Mouse (Mus musculus) neural tube, embryonic 13.5 days (tissue): ENCODE data around the gene Prokr2. TPM values are rescaled to one million over a fixed set of nuclear protein-coding genes. Genes with fewer than 3 reads are reported as not detected.
"Not testable (repeated sequence)": the region's sequence is repeated elsewhere in the genome, so short reads cannot be mapped to it uniquely, and the experiment has no call there.

Experiments used
- ATAC-seq: fragments of 200-750 bp; cut with Nextera tagmentation; 2 replicates; pipeline ENCODE4 v1.8.0; 2017; ENCODE audit warnings: low read depth, mild to moderate bottlenecking, moderate TSS enrichment, moderate library complexity
- H3K27ac ChIP-seq: fragments of 300-500 bp; sonication (generic); replicated peaks from 2 replicates; pipeline ENCODE4 v1.5.1; 2015; ENCODE audit warnings: moderate library complexity, mild to moderate bottlenecking, inconsistent platforms
- H3K27me3 ChIP-seq: fragments of 300-500 bp; sonication (generic); 2 replicates; pipeline ENCODE4 v1.6.1; 2015; ENCODE audit warnings: mild to moderate bottlenecking, inconsistent platforms
- H3K36me3 ChIP-seq: fragments of 300-500 bp; sonication (generic); 2 replicates; pipeline ENCODE4 v1.6.1; 2015; ENCODE audit warnings: mild to moderate bottlenecking, inconsistent platforms
- H3K4me1 ChIP-seq: fragments of 300-500 bp; sonication (generic); replicated peaks from 2 replicates; pipeline ENCODE4 v1.6.1; 2015; ENCODE audit warnings: inconsistent platforms
- H3K4me2 ChIP-seq: fragments of 300-500 bp; sonication (generic); 2 replicates; pipeline ENCODE4 v1.6.1; 2015; ENCODE audit warnings: inconsistent platforms, mild to moderate bottlenecking, moderate library complexity
- H3K4me3 ChIP-seq: fragments of 300-500 bp; sonication (generic); 2 replicates; pipeline ENCODE4 v1.5.1; 2015; ENCODE audit warnings: mild to moderate bottlenecking, inconsistent platforms
- H3K9ac ChIP-seq: fragments of 300-500 bp; sonication (generic); 2 replicates; pipeline ENCODE4 v1.6.1; 2015; ENCODE audit warnings: moderate library complexity, mild to moderate bottlenecking, inconsistent platforms
- H3K9me3 ChIP-seq: fragments of 300-500 bp; sonication (generic); 2 replicates; pipeline ENCODE4 v1.6.1; 2016; ENCODE audit warnings: inconsistent platforms
- WGBS: fragments of 180-500 bp; shearing (Covaris S2); methylation state at CpG from one replicate; pipeline ENCODE4 v1.1.7; 2015; 5-methylcytosine and 5-hydroxymethylcytosine counted together
- polyA plus RNA-seq: library from polyadenylated mRNA; unstranded; fragments of >200 nt; fragmentation: Nextera tagmentation; extraction: Ambion mirVana; gene quantifications from 2 replicates; pipeline ENCODE4 v1.2.1, GENCODE M21; 2015

Gene Prokr2
- polyA plus RNA-seq, 1 experiment from 2014 or later: 1.4 TPM

- Histone ChIP-seq H3K4me1 (no peaks in the 10 kb centered on the region), H3K36me3 (peaks cover 86% of the 10 kb centered on the region), H3K4me2 (no peak overlapping the region), H3K9me3 (no peaks in the 10 kb centered on the region), H3K9ac (no peak overlapping the region), H3K27ac (no peak overlapping the region), H3K27me3 (no peaks in the 10 kb centered on the region), H3K4me3 (no peak overlapping the region)
- ATAC-seq: no peak
- 93% methylated on average over 4 of the region's 4 CpGs for WGBS
Measured at GRCm38 (mm10) chr2:132301436-132301835, 83.8 kb downstream of the Prokr2 start.

GRCm38 (mm10) chr2:132298250-132298649 lies 87.0 kb downstream of the Prokr2 start:
- Histone ChIP-seq H3K9ac (no peak overlapping the region), H3K4me2 (no peak overlapping the region), H3K4me1 (peaks cover under 1% of the 10 kb centered on the region; the same call in 1 of the 2 replicates), H3K36me3 (peaks cover 87% of the 10 kb centered on the region), H3K27me3 (no peaks in the 10 kb centered on the region), H3K4me3 (no peak overlapping the region), H3K9me3 (no peaks in the 10 kb centered on the region), H3K27ac (no peak overlapping the region)
- 94% methylated on average over 4 of the region's 4 CpGs for WGBS
- no peak for ATAC-seq

GRCm38 (mm10) chr2:132293694-132294450 lies 91.4 kb downstream of the Prokr2 start:
- Histone ChIP-seq H3K9me3 (no peaks in the 10 kb centered on the region), H3K9ac (no peak overlapping the region), H3K4me3 (no peak overlapping the region), H3K4me2 (no peak overlapping the region), H3K36me3 (peaks cover 55% of the 10 kb centered on the region), H3K4me1 (peaks cover 26% of the 10 kb centered on the region), H3K27me3 (no peaks in the 10 kb centered on the region), H3K27ac (no peak overlapping the region)
- no peak for ATAC-seq
- WGBS: 95% methylated on average over 10 of the region's 10 CpGs

GRCm38 (mm10) chr2:132292083-132292482 lies 93.2 kb downstream of the Prokr2 start:
- no peak overlapping the region for H3K9ac ChIP-seq
- peaks cover 26% of the 10 kb centered on the region for H3K4me1 ChIP-seq
- ATAC-seq: peak; percentile 38; the same call in 1 of the 2 replicates
- peaks cover 38% of the 10 kb centered on the region for H3K36me3 ChIP-seq
- 0 out of 2 replicates have a peak, but pooled peaks cover 3% of the 10 kb centered on the region for H3K9me3 ChIP-seq
- no peaks in the 10 kb centered on the region for H3K27me3 ChIP-seq
- no peak overlapping the region for H3K27ac ChIP-seq
- WGBS: 32% methylated on average over 4 of the region's 4 CpGs
- H3K4me3 ChIP-seq: no peak overlapping the region
- H3K4me2 ChIP-seq: no peak overlapping the region

- no peak overlapping the region for H3K4me2 ChIP-seq
- peaks cover 26% of the 10 kb centered on the region for H3K4me1 ChIP-seq
- peaks cover 30% of the 10 kb centered on the region for H3K36me3 ChIP-seq
- H3K4me3 ChIP-seq: no peak overlapping the region
- no peaks in the 10 kb centered on the region for H3K27me3 ChIP-seq
- H3K9me3 ChIP-seq: 0 out of 2 replicates have a peak, but pooled peaks cover 3% of the 10 kb centered on the region
- ATAC-seq: no peak
- no peak overlapping the region for H3K9ac ChIP-seq
- WGBS: 80% methylated on average over 3 of the region's 3 CpGs
- H3K27ac ChIP-seq: 0 out of 2 replicates have a peak overlapping the region, but pooled peaks have one; percentile 18
Measured at GRCm38 (mm10) chr2:132291265-132291664, 94.0 kb downstream of the Prokr2 start.

- WGBS: 81% methylated on average over 6 of the region's 6 CpGs
- no peak overlapping the region for H3K4me2 ChIP-seq
- peaks cover 26% of the 10 kb centered on the region for H3K4me1 ChIP-seq
- ATAC-seq: no peak
- 0 out of 2 replicates have a peak, but pooled peaks cover 3% of the 10 kb centered on the region for H3K9me3 ChIP-seq
- H3K9ac ChIP-seq: no peak overlapping the region
- no peak overlapping the region for H3K4me3 ChIP-seq
- 0 out of 2 replicates have a peak overlapping the region, but pooled peaks have one; percentile 18 for H3K27ac ChIP-seq
- peaks cover 26% of the 10 kb centered on the region for H3K36me3 ChIP-seq
- H3K27me3 ChIP-seq: no peaks in the 10 kb centered on the region
Measured at GRCm38 (mm10) chr2:132290808-132291207, 94.4 kb downstream of the Prokr2 start.

GRCm38 (mm10) chr2:132289213-132289612 lies 96.0 kb downstream of the Prokr2 start:
- peaks cover 33% of the 10 kb centered on the region for H3K4me1 ChIP-seq
- H3K9me3 ChIP-seq, ATAC-seq, H3K36me3 ChIP-seq, H3K4me2 ChIP-seq, H3K9ac ChIP-seq, H3K27me3 ChIP-seq, H3K27ac ChIP-seq, H3K4me3 ChIP-seq: not testable (repeated sequence)
- 86% methylated on average over 5 of the region's 7 CpGs for WGBS

Other genes starting within 250 kb of the Prokr2 start
- 23.8 and 28.6 TPM in 2 replicates for gene Slc23a2, start 240.3 kb downstream of the Prokr2 start, polyA plus RNA-seq
- 51.7 and 58.1 TPM in 2 replicates for gene Tmem230, start 137.6 kb downstream of the Prokr2 start, polyA plus RNA-seq
- 110 and 127 TPM in 2 replicates for gene Pcna, start 132.1 kb downstream of the Prokr2 start, polyA plus RNA-seq
- gene Cds2, start 122.3 kb downstream of the Prokr2 start, polyA plus RNA-seq: 49.6 and 53.6 TPM in 2 replicates
- 84.8 and 89.7 TPM in 2 replicates for gene Gpcpd1, start 202.3 kb upstream of the Prokr2 start, polyA plus RNA-seq